Mouse (Mus musculus): ENCODE results near the gene Fgf15.

- TF ChIP-seq CTCF (IDR thresholded peaks at IDR 0.05; ENCODE audit: extremely low read depth, insufficient read length, insufficient replicate concordance, low read depth, low read length) (peak; percentile 63; the same call in 1 of the 2 replicates), POLR2A (IDR thresholded peaks at IDR 0.05; ENCODE audit: low read depth, low read length) (no peak)
Measured at GRCm38 (mm10) chr7:144931778-144932177, 35.4 kb downstream of the Fgf15 start.
